ENCODE assay signal across 12 mouse cellular contexts in the genomic region with DNA sequence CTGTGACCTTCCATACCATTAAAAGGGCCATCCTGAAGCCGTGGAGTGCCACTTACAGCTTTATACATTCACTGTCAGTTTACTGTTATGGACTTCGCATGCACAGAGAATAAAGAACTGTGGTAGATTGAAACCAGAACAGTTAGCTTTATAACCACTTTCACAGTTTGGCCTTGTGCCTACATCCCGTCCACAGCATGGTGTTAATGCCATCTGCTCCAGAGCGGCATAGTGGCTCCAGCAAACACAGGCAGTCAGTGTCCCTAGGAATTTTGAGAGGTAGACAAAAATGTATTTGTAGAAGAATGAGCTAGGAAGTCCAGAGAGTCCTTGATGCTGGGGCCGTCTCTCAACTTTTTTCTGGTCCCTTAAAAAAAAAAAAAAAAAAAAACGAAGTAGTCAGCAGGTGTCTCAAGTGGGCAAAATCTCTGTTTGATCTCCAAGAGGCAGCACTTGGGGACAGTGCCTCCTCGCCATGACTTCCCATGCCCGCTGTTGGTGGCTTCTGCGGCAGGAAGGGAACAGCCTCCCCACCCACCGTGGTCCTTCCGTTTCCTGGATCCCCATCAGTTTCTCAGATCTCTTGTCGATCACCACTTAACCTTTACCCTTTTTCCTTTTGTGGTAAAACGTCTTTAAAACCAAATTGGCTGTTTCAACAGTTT.
DNase-seq lines count a peak whose midpoint lies in the region; ATAC-seq and TF ChIP-seq lines count a peak whose summit lies in the region.
"Had no signal": no experiment of that assay in that cellular context is flagged by ENCODE, and none has a peak within 500 bp of the region (broad histone marks: within the 10 kb centered on the region; RNA-seq: fewer than 3 reads in every experiment).

No protein-coding gene starts in this region.

- no peaks in the 10 kb centered on the region for H3K27me3 ChIP-seq in hindbrain, postnatal 0 days (ENCODE audit: insufficient read depth, low read length)
- no peaks in the 10 kb centered on the region for H3K27me3 ChIP-seq in hindbrain, embryonic 10.5 days (ENCODE audit: insufficient read depth, poor library complexity, severe bottlenecking)

- no peak for ATAC-seq in hindbrain, postnatal 0 days
- peak; percentile 76 for ATAC-seq in CD4-positive, CD25-positive, alpha-beta regulatory T cell, adult 4 months
- peak; percentile 66 for ATAC-seq in megakaryocyte progenitor cell, adult 5-6 weeks (replicated peaks; ENCODE audit: poor library complexity)
- ATAC-seq: midbrain, embryonic 16.5 days had no signal

- WGBS in hindbrain, postnatal 0 days = 58% methylated on average over 13 of the region's 13 CpGs
- WGBS in hindbrain, embryonic 10.5 days = 90% methylated on average over 13 of the region's 13 CpGs

- H3K9ac ChIP-seq in hindbrain, postnatal 0 days (replicated peaks; ENCODE audit: low read length) = no peak overlapping the region
- H3K9ac ChIP-seq: liver, embryonic 14.5 days had no signal

- no peaks in the 10 kb centered on the region for H3K4me1 ChIP-seq in hindbrain, postnatal 0 days (ENCODE audit: insufficient read depth, low read length)
- no peaks in the 10 kb centered on the region for H3K4me1 ChIP-seq in hindbrain, embryonic 10.5 days (replicated peaks)

- H3K9me3 ChIP-seq in hindbrain, postnatal 0 days (ENCODE audit: low read length) = no peaks in the 10 kb centered on the region
- no peaks in the 10 kb centered on the region for H3K9me3 ChIP-seq in hindbrain, embryonic 10.5 days

- peak; percentile 52 for DNase-seq in hindbrain, postnatal 0 days (ENCODE audit: low spot score)
- DNase-seq in hindbrain, embryonic 10.5 days (ENCODE audit: low spot score) = no peak
- peak; percentile 92 for DNase-seq in cerebellum, adult 9-10 months
- DNase-seq in yolk sac, embryonic 10.5 days (ENCODE audit: low spot score) = no peak
- no peak for DNase-seq in ovary, postnatal 36 days (ENCODE audit: low spot score)
- no peak for DNase-seq in gastrocnemius, postnatal 10 days
- DNase-seq: heart, postnatal 10 days; kidney, adult 9 months had no signal

- no peak overlapping the region for H3K4me3 ChIP-seq in hindbrain, postnatal 0 days (ENCODE audit: low read length)
- no peak overlapping the region for H3K4me3 ChIP-seq in hindbrain, embryonic 10.5 days

- H3K36me3 ChIP-seq in hindbrain, postnatal 0 days (ENCODE audit: insufficient read depth, low read length) = no peaks in the 10 kb centered on the region
- H3K36me3 ChIP-seq in hindbrain, embryonic 10.5 days = peaks cover 49% of the 10 kb centered on the region

- H3K4me2 ChIP-seq in hindbrain, postnatal 0 days (ENCODE audit: low read depth, low read length) = no peak overlapping the region

- no peak overlapping the region for H3K27ac ChIP-seq in hindbrain, postnatal 0 days
- no peak overlapping the region for H3K27ac ChIP-seq in hindbrain, embryonic 10.5 days
- H3K27ac ChIP-seq: liver, embryonic 14.5 days had no signal

- no peak for TF ChIP-seq CTCF in hindbrain, postnatal 0 days (IDR thresholded peaks at IDR 0.05; ENCODE audit: low read depth)

Comparison
In these comparisons a context has a peak if more than half of its experiments do, and no peak if none do; other contexts are left out.
1. DNase-seq: peak in hindbrain, postnatal 0 days (single experiment) and cerebellum, adult 9-10 months (single experiment); none in hindbrain, embryonic 10.5 days (single experiment), yolk sac, embryonic 10.5 days (single experiment), ovary, postnatal 36 days (single experiment) and gastrocnemius, postnatal 10 days (single experiment).